Mouse (Mus musculus): ENCODE measurements at regions not wholly inside any gene's neighbourhood (a gene's known extent, or its start where the extent isn't known, plus 50 kb on each side); places are given as distances from the start of the nearest gene placed in this dataset.
"Not testable (repeated sequence)": the region's sequence is repeated elsewhere in the genome, so short reads cannot be mapped to it uniquely, and the experiment has no call there.

DNA sequence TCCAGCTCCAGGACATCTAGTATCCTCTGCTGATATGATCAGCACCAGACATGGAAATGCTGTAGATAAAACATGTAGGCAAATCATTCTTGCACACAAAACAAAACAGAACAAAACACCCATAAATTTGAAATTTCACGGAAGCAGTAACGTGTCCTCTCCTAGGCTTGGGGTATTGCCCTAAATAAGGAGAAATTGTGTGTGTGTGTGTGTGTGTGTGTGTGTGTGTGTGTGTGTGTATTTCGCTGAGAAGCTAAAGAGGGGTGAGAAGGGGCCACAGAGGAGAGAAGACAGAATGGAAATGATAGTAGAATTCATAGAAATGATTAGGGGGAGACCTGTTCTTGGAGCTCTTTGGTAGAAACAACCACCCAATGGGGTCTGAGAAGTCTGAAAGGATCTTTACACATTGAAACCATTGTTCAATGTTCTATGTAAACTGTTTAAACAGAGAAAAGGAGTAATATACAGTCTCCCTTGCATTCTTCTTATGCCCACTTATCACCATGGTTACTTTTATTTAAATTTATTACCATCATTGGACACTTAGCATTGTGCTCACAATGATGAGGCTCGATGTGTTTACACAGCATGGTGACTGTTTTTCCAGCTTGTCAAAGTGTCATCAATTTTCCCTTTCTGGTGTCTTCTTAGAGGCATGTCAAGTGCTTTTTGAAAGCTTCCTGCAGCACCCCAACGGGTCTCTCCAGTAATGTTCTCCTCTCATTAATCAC lies 317.3 kb upstream of the 4933412E24Rik start:
- no peak for DNase-seq

DNA sequence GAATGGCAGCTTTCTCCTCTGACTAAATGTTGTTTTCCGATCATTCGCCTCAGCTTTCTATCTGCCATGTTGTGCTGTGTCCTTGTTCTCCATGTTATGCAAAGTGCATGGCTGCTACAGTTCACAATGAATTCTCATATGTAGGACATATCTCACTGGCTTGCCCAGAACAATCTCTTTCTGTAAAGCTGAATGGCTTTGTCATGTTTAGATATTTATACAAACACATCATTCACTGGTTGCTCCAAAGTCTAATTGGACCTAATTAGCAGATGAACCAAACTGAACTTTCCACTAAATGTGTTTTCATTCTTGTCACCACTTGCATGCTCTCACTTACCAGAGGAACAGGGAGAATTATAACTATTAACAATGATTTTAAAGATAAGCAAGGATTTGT lies 301.2 kb upstream of the 4933412E24Rik start:
- no peak for DNase-seq

DNA sequence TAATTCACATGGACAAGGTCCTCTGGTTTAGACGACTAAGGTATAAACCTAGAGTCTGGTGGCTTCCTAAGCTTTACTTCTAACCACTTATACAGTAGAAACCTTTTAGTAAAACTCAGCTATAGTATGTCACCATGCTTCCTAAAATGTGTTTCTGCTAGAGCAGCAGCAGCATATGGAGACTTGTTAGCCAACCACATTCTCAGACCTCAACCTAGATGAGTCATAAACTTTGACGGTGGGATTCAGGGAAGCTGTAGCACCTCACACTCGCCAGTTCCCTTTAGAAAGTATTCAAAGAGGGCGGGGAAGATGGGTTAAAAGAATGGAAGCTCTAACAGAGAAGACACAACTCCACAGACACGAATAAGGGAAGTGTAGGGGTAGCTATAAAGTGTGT lies 298.8 kb upstream of the 4933412E24Rik start:
- no peak for DNase-seq

DNA sequence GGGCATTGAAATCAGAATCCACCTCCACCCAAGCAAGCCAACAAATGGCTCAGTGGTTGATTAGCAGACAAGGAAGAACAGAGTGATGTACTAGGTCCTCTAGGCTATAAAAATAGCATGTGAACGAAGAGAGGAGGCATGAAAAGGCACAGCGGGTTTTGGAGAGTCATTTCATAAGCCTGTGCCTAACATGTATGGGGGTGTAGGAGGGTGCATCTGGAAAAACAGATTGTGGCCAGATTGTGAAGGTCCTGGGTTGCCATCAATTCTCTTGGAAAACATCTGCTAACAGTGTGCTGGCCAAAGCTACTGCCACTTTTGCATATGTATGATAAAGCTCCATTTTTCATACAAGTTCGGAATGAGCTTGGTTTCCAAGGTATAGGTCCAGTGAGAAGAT lies 293.5 kb upstream of the 4933412E24Rik start:
- DNase-seq: no peak

DNA sequence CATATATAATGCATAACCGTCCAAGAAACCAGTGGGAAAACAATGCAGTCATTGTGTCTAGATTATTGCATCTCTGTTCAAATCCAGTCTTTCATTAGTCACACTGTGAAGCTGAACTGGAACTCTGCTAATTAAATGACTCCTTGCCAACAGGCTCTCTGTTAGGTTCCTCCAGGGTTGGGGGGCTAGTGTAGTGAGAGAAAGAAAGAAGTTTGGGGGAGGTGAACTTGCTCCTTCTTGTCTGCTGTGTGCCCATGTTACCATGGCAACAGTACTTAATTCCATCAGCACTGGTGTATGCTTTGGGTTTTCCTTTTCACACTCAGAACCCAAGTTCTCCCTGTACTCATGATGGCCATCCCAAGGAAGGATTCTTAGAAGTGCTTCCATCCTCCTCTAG lies 292.6 kb upstream of the 4933412E24Rik start:
- DNase-seq: no peak

DNA sequence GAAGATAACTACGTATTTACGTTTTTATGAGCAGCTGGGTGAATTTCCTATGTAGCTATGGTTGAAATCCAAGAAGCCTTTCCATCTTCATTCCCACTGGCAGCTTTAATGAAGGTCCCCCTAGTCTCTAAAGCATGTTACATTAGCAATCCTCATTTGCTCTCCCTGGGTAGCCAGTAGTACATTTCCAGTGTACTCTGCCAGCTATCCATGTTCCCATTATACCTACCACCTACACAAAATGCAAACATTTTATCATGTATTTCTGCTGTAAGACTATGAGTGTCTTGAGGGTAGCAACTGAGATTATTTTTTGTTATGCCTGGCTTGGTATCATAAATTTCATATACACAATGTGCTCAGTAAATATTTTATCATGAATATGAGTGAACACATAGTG lies 291.7 kb upstream of the 4933412E24Rik start:
- DNase-seq: no peak

DNA sequence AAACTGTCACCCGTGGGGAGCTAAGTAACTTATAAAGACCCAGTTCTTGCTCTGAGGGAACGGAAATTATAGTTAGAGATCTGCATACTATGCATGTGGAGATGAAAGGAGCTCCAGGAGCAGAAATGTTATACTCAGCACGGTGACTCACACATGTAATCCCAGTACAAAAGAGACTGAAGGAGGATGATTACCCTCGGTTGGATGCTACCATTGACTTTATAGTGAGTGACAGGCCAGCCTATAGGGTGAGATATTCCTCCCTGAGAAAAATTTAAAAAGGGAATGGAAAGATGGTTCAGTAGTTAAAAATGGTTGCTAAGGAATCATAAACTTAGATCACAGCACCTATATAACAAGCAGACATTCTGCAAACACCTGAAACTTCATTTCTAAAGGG lies 287.1 kb upstream of the 4933412E24Rik start:
- no peak for DNase-seq

DNA sequence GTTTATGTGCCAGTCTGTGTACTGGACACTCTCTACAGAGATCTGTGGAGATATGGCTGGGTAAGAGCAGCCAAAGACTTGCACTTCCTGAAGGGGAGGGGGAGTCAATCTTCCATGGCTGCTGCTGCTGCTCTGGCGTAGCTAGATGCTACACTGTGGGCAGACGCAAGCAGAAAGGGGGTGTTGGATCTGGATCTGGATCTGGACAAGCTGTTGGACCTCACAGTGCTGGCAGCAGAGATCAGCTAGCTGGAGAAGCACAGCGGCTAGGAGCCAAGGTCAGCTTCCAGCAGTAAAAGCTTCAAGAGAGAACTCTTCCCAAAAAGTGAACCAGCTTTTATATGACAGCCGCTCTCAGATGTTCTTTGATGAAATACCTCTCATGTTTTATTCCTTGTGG lies 285.5 kb upstream of the 4933412E24Rik start:
- no peak for DNase-seq

DNA sequence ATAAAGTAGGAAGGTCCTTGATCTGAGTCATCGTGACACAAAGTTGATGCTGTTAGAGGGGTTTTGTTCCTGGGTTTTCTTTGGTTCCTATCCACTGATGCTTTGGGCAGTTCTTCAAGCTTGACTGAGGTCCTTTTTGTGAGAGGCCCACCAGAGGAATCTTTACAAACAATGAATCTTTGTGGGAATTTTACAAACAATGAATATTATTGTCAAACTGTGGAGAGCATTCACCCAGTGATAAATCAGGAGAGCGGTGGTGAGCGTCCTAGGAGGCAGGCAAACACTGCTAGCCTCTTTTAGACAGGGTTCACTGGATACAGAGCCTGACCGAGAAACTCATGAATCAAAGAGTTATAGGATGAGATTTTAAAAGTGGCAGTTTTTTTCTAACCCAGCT lies 268.9 kb upstream of the 4933412E24Rik start:
- no peak for DNase-seq

DNA sequence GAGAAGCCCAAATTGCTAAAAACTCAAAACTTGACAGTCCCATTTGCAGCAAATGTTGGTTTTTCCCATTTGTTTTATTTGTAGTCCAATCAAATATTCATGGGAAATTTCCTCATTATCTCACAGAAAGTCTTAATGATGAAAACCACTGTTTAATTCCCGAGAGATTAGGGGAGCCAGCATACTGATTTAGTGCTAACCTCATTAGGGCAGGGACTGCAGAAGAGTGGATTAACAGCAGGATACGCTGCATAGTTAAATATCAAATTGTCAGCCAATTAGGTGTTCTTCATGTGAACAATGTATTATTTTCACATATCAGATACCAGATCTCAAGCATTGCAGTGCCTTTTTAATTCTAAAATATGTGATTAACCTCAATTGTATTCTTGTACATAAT lies 264.0 kb upstream of the 4933412E24Rik start:
- no peak for DNase-seq

DNA sequence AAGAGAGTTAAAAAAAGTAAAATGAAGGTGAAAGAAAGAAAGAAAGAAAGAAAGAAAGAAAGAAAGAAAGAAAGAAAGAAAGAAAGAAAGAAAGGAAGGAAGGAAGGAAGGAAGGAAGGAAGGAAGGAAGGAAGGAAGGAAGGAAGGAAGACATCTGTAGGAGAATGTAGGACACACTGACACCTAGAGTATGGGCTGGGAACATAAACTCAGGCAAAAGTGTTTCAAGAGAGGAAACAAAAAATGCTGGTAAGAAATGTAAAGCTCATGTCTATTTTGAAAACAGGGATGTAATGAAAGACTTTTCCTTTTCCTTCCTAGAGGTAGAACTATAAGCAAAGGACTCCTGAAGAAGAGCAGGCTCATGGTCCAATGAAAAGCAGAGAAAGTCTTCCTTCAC lies 237.2 kb upstream of the 4933412E24Rik start:
- DNase-seq: not testable (repeated sequence)

DNA sequence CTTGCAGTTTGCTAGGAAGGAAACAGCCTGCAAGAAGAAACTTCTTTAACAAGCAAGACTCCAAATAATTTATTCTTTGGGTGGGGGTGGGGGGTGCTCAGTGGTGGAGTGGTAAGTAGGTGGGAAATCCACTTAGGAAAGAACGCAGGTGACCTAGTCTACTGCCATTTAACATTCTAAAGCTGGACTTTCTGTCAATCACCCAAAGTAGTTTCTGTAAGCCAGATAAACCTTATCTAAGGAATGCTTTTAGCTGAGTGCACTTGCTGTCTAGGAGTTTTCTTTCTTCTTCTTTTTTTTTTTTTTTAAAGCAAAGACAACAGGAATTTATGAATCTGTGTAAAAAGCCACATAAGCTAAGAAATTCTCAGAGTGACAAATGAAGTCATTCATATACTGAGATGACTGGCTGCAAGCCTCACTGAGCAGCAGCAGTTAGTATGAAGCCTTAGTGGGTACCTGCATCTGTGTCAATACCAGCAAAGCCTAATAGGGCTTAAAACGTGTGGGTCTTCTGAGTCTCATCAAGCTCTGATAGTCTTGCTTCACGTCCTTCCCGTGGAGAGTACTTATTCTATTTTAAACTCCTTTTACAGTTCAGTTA lies 210.0 kb upstream of the 4933412E24Rik start:
- no peak for DNase-seq

DNA sequence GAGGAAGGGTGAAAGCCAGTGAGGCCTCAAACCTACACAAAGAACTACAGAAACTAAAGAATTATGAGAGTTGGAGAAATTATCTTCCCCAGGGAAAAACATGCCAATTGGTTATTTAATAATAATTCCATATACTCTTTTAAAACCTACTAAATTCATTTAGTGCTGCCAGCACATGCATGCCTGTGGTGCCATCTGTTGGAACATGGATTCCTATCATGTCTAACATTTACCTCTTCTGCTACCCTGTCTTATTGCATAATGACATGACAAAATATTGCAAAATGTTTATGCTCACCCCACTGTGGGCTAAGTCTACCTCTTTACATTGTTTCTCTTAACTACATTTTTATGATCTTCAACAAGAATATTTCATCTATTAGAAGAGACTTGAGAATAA lies 178.7 kb upstream of the 4933412E24Rik start:
- DNase-seq: no peak

DNA sequence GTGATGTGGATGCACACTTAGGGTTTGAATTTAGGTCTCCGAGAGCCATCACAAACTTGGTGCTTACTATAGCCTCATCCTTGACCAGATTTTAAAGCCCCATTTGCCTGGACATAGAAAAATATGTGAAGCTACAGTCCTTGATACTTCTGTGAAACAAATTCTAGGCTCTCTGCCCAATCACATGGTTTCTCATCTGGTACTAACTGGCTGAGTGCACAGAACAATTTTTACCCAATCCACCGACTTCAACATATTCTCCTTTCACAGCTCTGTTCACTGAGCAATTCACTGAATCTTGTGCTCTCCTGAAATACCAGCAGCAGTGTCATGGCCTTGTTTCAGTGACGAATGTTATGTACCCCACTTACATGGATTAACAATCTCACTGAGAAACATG lies 176.7 kb upstream of the 4933412E24Rik start:
- DNase-seq: no peak

DNA sequence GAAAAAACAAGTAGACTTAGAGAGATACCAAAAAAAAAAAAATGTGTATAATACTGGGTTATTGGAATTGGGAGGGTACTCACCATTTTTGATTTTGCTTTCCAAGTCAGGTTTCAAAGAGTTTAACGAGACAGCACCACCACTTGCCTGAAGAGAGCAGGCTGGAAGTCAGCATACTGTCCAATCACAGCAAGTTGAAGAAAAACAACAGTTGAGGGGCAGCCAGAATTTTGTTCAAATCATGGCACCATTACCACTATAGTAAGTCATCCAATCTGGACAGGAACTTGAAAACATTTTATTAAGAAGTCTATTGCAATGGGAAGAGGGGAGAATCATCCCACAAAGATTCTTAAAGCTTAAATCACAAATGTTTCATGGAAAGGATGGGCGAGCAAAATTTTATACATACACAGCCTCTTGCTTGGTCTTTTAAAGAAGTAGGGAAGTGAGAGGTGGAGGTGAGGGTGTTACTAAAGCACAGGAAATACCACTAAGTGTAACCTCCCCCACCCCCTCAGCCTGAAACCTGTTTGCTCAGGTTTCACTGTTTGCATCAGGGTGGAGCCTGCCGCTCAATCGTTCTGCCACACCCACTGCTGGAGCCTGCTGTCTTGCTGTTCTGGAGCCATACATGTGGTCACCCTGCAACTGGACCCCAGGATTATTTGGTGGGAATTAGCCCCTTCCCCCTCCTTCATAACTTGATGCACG lies 170.7 kb upstream of the 4933412E24Rik start:
- no peak for DNase-seq

DNA sequence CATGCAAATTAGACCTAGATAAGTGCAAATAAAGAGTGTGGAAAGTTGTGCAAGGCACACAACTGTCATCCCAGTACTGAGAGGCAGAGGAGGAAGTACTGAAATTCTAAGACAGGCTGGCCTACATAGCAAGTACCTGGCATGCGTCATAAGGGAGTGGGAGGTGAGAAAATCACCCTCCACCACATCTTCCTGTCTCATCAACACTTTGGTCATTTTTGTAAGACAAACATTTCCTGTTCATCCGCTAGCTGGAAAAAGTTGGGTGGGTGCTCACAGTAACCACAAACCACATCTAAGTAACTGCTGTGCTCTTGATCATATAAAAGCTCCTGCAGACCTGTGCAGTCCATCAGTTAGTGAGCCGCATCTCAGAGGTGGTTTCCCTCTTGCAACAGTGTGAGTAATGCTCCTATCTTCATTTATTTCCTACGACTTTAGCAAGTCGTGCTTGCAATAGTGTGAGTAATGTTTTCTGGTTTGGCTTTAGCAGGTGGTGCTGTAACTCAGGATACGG lies 125.2 kb upstream of the 4933412E24Rik start:
- DNase-seq: no peak

DNA sequence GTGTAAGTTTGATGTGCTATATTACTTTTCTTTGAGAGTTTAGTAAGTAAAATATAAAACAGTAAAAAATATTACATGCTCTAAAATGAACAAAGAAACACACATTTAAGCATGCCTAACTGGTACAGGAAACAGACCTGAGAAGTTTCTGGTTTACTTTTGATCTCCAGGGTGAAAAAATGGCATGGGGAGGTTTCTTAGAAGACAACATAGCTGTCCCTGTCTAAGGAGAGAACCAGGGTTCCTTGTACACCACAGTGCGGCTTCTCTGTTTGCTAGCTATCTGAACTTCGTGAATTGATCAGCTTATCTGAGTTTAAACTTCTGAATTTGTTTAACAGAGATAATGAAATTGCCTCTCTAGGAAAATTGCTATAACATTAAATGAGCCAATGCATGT lies 120.3 kb upstream of the 4933412E24Rik start:
- no peak for DNase-seq

DNA sequence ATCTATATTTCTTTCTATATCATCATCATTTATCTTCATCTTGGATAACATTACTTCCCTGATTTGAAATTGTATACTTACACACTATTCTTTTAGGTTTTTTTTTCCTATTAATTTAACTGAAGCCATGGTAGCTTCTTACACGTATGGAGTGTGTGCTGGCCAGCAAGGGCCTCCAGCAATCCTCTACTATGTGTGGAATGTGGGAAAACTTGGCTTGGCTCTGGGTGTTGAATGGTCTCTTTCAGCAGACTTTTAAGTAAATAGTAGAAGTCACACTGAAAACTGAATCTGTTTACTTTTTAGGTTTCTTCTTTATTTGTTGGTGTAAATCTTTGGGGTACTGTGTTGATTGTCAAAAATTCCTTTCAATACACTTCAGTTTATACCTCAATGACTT lies 118.1 kb upstream of the 4933412E24Rik start:
- no peak for DNase-seq

DNA sequence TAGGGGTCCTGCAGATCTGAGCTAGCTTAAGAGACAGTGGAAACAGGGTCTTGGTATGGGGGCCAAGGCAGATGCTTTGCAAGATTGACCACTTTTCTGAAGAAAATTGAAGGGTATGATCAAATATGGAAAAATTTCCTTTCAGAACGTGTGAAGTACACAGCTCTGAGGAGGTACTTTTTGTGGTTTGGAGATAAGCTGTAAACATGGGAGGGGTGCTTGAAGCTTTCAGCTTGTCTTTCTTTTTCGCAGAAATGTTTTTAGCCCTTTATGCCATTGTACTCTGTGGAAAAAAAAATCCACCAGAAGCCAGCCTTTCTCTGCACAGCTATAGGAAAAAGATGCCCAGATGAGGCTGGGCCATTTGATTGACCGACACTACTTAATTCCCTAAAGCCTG lies 116.3 kb upstream of the 4933412E24Rik start:
- DNase-seq: no peak

DNA sequence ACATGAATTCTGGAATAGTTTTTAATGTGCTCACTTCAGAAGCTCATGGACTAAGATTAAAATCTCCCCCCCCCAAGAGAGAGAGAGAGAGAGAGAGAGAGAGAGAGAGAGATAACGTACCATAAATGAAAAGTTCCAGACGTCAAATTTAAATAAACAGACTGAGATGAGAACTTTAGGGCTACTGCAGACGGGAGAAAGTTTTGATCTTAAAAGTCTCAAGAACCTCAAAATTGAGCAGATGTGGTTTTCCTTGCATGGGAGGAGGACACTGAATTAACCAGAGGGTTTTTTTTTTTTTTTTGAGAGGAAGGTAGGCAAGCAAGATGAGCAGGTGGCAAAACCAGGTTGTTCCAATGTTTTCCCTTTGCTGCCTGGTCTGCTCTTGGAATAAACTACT lies 108.0 kb upstream of the 4933412E24Rik start:
- no peak for DNase-seq

DNA sequence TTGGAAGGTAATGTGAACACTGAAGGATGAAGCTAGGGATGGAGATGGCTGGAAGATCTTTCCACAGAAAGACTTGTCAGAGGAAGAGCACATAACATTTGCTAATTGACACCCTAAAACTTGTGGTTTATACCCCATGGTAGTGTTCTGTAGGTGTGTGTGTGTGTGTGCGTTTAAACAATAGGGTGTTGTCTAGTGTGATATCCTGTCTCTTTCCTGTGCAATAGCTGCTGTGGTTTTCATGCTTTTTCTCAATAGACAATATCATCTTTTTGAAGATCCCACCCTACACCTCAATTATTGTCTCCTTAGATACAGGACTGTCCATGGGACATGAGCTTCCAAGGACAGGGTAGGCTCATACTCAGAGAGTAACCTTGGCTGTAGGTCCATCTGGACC lies 103.5 kb upstream of the 4933412E24Rik start:
- DNase-seq: no peak

DNA sequence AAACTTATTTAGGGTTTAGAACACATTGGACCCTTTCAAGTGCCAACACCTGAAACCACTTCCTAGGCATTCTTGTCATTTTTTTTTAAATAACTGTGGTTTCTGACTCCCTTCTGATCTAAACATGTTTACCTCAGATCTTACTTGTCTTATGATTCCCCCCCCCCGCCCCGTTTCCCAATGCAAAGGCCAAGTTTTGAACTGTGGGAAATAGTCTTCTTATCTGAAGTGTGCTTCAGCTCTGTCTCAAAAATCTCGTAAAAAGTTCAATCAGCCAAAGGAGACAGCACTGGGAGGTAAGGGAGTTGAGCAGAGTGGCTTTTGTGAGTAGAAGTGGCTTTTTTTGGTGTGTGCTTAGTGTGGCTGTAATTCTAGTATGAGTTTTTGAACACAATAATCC lies 95.5 kb upstream of the 4933412E24Rik start:
- DNase-seq: no peak

DNA sequence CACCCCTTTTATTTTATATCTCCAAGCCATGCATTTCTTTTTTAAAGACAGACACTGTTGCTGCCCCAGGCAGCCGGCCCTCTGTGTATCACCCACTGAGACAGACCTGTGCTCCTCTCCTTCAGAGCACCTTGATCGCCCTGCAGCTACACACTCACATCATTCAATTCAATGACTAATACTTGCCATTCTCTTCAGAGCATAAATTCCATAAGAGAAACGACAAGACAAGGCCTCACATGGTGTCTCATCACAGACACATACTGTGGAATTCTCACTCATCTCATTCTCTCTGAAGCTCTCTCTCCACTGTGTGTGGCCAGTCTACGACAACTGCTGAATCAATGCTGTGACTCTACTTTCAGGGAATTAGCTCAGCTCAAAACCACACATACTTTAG lies 94.6 kb upstream of the 4933412E24Rik start:
- no peak for DNase-seq

DNA sequence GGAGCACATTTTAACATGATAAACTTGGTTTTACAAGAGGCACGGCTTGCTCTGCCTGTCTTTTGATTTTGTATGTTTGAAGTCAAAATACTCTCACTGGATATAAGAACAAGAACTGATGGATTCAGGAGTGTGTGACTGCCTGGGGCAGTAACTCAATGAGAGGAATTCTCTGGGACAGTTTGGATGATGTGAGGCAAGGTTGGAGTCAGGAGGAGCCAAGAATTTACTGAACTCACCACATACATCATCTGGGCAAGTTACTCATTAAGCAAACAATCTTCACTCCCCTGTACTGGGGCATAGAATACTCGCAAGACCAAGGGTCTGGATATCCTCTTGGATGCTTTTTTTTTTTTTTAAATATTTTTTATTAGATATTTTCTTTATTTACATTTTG lies 87.7 kb upstream of the 4933412E24Rik start:
- no peak for DNase-seq

Data from kidney, adult 11 months (tissue).